Mouse (Mus musculus): ENCODE data around the gene D10Jhu81e. TPM values are rescaled to one million over a fixed set of nuclear protein-coding genes. Genes with fewer than 3 reads are reported as not detected.

D10Jhu81e gene
- polyA plus RNA-seq, 2 experiments = 11.7 to 39.1 TPM

DNA sequence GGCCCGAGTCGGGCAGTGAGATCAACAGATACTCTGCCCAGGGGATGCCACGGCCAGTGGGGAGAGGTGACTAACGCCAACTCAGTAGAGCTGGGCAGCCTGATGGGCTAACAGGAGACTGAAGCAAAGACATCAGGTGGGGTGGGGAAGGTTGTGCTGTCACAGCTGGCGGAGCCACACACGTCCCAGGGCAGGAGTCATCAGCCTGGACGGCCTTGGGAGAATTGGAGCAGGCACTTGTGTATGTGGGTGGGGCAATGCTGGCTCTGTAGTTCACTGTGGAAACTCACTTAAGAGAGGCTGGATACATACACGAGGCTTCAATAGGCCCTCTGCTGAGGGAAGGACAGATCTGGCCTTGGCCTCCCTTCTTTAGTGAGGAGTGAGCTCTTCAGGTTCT is 8.5 kb downstream of the D10Jhu81e start:
- Histone ChIP-seq H3K27me3 (ENCODE audit: control insufficient read depth, insufficient read depth, low read length) (no peaks in the 10 kb centered on the region), H3K4me2 (ENCODE audit: low read depth) (no peak overlapping the region), H3K27ac (no peak overlapping the region), H3K4me3 (ENCODE audit: insufficient read depth in 1 of 2, low read depth in 2 of 2, low read length in 2 of 2) (no peak overlapping the region), H3K4me1 (replicated peaks; ENCODE audit: control insufficient read depth in 2 of 2, insufficient read depth in 2 of 2, low read length in 1 of 2) (peaks cover 2 to 6% of the 10 kb centered on the region in 2 experiments; a peak in 2 of 4 replicates), H3K9me3 (ENCODE audit: control insufficient read depth, low read length) (no peaks in the 10 kb centered on the region), H3K36me3 (replicated peaks; ENCODE audit: control insufficient read depth, insufficient read depth, low read depth) (no peaks in the 10 kb centered on the region; the same call in 1 of the 2 replicates), H3K9ac (replicated peaks) (no peak overlapping the region)
- TF ChIP-seq CTCF (IDR thresholded peaks at IDR 0.05; ENCODE audit: low read depth) (no peak), EP300 (IDR thresholded peaks at IDR 0.05; ENCODE audit: low read depth) (no peak)
- ATAC-seq (ENCODE audit: insufficient read depth) (no peak), DNase-seq (ENCODE audit: low read depth in 3 of 3, low spot score in 3 of 3) (no peak)
- WGBS (ENCODE audit: insufficient replicate concordance) = 53% methylated on average over 8 of the region's 8 CpGs

DNA sequence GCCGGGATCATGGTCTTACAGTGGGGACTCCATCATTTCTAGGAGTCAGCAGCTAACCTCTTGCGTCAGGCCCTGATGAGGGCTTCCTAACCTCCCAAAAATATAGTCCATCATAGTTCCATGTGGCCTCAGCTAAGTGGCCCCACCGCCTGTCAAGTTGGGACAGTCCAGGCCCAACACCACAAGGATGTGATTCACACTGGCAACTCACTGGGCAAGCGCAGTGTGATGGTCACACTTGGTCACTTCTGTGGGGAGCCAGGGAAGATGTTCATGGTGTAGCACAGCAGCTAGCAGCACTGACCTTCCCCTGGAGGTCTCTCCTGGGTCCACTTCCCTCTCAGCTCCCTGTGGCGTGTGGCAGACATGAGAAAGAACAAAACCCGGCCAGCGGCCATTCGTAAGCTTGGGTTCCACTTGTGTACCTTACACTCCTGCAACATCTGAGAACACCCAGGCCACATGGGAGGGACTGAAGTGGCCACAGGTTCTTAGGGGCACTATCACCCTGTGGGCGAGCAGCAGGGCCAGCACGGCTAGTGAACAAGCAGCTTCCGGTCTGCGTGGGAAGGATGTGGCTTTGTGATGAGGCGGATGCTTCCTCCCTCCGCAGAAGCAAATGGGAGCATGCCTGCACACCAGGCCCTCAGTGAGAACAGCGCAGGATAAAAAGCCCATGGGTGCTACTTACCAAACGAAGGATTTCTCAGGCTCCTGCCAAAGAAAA is 9.1 kb downstream of the D10Jhu81e start:
- Histone ChIP-seq H3K4me2 (ENCODE audit: low read depth) (no peak overlapping the region), H3K9me3 (ENCODE audit: control insufficient read depth, low read length) (no peaks in the 10 kb centered on the region), H3K27ac (no peak overlapping the region), H3K36me3 (replicated peaks; ENCODE audit: control insufficient read depth, insufficient read depth, low read depth) (no peaks in the 10 kb centered on the region; the same call in 1 of the 2 replicates), H3K4me3 (ENCODE audit: insufficient read depth in 1 of 2, low read depth in 2 of 2, low read length in 2 of 2) (no peak overlapping the region), H3K27me3 (ENCODE audit: control insufficient read depth, insufficient read depth, low read length) (no peaks in the 10 kb centered on the region), H3K4me1 (replicated peaks; ENCODE audit: control insufficient read depth in 2 of 2, insufficient read depth in 2 of 2, low read length in 1 of 2) (peaks cover 2 to 6% of the 10 kb centered on the region in 2 experiments; a peak in 2 of 4 replicates), H3K9ac (replicated peaks) (no peak overlapping the region)
- DNase-seq (ENCODE audit: low read depth in 3 of 3, low spot score in 3 of 3) (no peak), ATAC-seq (ENCODE audit: insufficient read depth) (no peak)
- 46% methylated on average over 16 of the region's 16 CpGs for WGBS (ENCODE audit: insufficient replicate concordance)
- TF ChIP-seq CTCF (IDR thresholded peaks at IDR 0.05; ENCODE audit: low read depth) (no peak), EP300 (IDR thresholded peaks at IDR 0.05; ENCODE audit: low read depth) (no peak)

DNA sequence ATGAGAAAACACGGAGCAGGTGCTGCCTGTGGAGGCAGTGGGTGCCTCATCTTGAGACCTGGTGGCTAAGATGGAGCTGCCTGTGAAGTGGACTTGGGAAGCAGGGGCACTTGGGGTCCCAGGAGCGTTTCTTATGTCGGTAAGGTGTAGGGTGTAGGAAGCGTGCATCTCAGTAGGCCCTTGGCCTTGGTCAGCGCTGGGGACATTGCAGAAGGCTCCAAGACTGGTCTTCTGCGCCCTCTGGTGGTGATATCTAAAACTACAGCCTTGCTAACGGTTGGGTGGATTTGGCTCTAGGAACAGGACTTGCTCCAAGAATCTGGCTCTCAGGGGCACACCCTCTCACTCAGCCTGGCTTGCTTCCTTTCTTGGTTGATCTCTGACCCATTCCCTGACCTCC is 9.7 kb downstream of the D10Jhu81e start:
- Histone ChIP-seq H3K9me3 (ENCODE audit: control insufficient read depth, low read length) (no peaks in the 10 kb centered on the region), H3K4me3 (ENCODE audit: insufficient read depth in 1 of 2, low read depth in 2 of 2, low read length in 2 of 2) (0 out of 4 replicates have a peak overlapping the region, but pooled peaks of 1 of the 2 experiments have one; percentile 7), H3K9ac (replicated peaks) (no peak overlapping the region), H3K4me1 (replicated peaks; ENCODE audit: control insufficient read depth in 2 of 2, insufficient read depth in 2 of 2, low read length in 1 of 2) (peaks cover 2 to 6% of the 10 kb centered on the region in 2 experiments; a peak in 2 of 4 replicates), H3K27ac (no peak overlapping the region), H3K27me3 (ENCODE audit: control insufficient read depth, insufficient read depth, low read length) (no peaks in the 10 kb centered on the region), H3K36me3 (replicated peaks; ENCODE audit: control insufficient read depth, insufficient read depth, low read depth) (no peaks in the 10 kb centered on the region; the same call in 1 of the 2 replicates), H3K4me2 (ENCODE audit: low read depth) (peak overlapping the region; percentile 56)
- peak; percentile 52 to 62 (median 54) for DNase-seq (ENCODE audit: low read depth in 3 of 3, low spot score in 3 of 3)
- 5% methylated on average over 7 of the region's 7 CpGs for WGBS (ENCODE audit: insufficient replicate concordance)
- TF ChIP-seq CTCF (IDR thresholded peaks at IDR 0.05; ENCODE audit: low read depth) (peak; percentile 98), EP300 (IDR thresholded peaks at IDR 0.05; ENCODE audit: low read depth) (no peak)
- ATAC-seq (ENCODE audit: insufficient read depth) = peak; percentile 63

DNA sequence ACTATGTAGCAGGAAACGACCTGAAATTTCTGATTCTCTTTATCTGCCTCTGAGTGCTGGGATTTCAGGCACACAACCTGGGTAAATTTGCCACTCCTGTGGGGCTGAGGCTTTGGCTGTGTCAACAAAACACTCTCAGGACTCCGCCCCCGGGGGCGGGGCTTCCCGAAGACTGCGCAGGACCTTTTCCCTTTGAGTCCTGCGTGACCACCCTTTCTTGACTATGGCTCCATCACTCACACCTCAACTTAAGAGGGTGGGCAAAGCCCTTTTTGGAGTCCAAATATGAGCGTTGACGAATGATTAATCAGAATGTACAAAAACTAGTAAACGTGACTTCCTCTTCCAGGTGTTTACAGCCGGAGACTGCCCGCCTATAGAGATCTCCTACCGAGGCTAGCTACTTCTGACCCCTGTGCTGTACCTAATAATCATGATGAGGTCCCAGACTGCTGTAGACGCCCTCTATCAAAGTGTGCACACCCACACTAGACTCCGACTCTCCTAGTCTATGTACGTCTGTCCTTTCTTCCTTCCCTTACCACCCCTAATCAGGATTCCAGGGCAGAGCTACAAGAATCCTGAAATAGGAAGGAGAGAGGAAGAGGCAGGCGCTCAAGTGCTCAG is 10.2 kb downstream of the D10Jhu81e start:
- Histone ChIP-seq H3K27ac (no peak overlapping the region), H3K36me3 (replicated peaks; ENCODE audit: control insufficient read depth, insufficient read depth, low read depth) (no peaks in the 10 kb centered on the region), H3K27me3 (ENCODE audit: control insufficient read depth, insufficient read depth, low read length) (no peaks in the 10 kb centered on the region), H3K9ac (replicated peaks) (no peak overlapping the region), H3K4me2 (ENCODE audit: low read depth) (peak overlapping the region; percentile 56), H3K4me1 (replicated peaks; ENCODE audit: control insufficient read depth in 2 of 2, insufficient read depth in 2 of 2, low read length in 1 of 2) (peaks cover 2 to 6% of the 10 kb centered on the region in 2 experiments; a peak in 2 of 4 replicates), H3K9me3 (ENCODE audit: control insufficient read depth, low read length) (no peaks in the 10 kb centered on the region), H3K4me3 (ENCODE audit: insufficient read depth in 1 of 2, low read depth in 2 of 2, low read length in 2 of 2) (peak overlapping the region; percentile 24 to 42)
- WGBS (ENCODE audit: insufficient replicate concordance) = 9% methylated on average over 17 of the region's 17 CpGs
- ATAC-seq (ENCODE audit: insufficient read depth) (peak; percentile 40), DNase-seq (ENCODE audit: low read depth in 3 of 3, low spot score in 3 of 3) (peak; percentile 30 to 41 (median 39))
- TF ChIP-seq CTCF (IDR thresholded peaks at IDR 0.05; ENCODE audit: low read depth) (no peak), EP300 (IDR thresholded peaks at IDR 0.05; ENCODE audit: low read depth) (no peak)

DNA sequence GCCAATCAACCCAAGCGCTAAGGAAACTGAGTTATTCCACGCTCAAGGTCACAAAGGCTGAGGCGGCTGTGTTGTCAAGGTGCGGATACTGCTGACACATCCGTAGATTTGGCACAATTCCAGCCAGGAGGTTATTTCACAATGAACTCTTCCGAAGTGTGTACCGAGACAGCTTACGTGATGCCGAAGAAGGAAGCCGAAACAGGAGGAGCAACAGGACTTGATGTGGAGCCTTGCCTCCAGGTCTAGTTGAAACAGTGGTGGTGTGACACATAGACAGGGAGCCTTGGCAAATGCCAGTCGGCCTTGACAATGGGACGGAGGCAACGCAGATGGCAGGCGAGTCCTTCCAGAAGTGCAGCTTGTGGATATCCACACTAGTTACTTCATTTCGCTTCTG is 11.5 kb downstream of the D10Jhu81e start:
- Histone ChIP-seq H3K27me3 (ENCODE audit: control insufficient read depth, insufficient read depth, low read length) (no peaks in the 10 kb centered on the region), H3K4me3 (ENCODE audit: insufficient read depth in 1 of 2, low read depth in 2 of 2, low read length in 2 of 2) (no peak overlapping the region), H3K9me3 (ENCODE audit: control insufficient read depth, low read length) (no peaks in the 10 kb centered on the region), H3K4me1 (replicated peaks; ENCODE audit: control insufficient read depth in 2 of 2, insufficient read depth in 2 of 2, low read length in 1 of 2) (peaks cover 2 to 6% of the 10 kb centered on the region in 2 experiments; a peak in 2 of 4 replicates), H3K9ac (replicated peaks) (no peak overlapping the region), H3K36me3 (replicated peaks; ENCODE audit: control insufficient read depth, insufficient read depth, low read depth) (no peaks in the 10 kb centered on the region), H3K4me2 (ENCODE audit: low read depth) (no peak overlapping the region), H3K27ac (no peak overlapping the region)
- 81% methylated on average over 15 of the region's 15 CpGs for WGBS (ENCODE audit: insufficient replicate concordance)
- TF ChIP-seq CTCF (IDR thresholded peaks at IDR 0.05; ENCODE audit: low read depth) (no peak), EP300 (IDR thresholded peaks at IDR 0.05; ENCODE audit: low read depth) (no peak)
- DNase-seq (ENCODE audit: low read depth in 3 of 3, low spot score in 3 of 3) = no peak
- ATAC-seq (ENCODE audit: insufficient read depth) = no peak
